Mouse (Mus musculus): ENCODE data around the gene Ccndbp1. TPM values are rescaled to one million over a fixed set of nuclear protein-coding genes. Genes with fewer than 3 reads are reported as not detected.

The Ccndbp1 gene
- total RNA-seq, 2 experiments from 2014 or later, result 45.5 to 46.0 TPM

Small RNA genes lying within 50 kb of the gene (microRNA-seq; reads per million reads assigned to microRNA genes)
- 0 reads per million in 2 experiments for gene Gm44325 (ENCODE audit: borderline number of aligned reads in 2 of 2)

Other genes with a start within 250 kb of the Ccndbp1 start
- gene Cdan1, start 158.3 kb upstream of the Ccndbp1 start, total RNA-seq (2021), result 10 to 100 TPM; 12.7 to 13.0 TPM
- 10 to 100 TPM; 11.1 to 12.3 TPM for gene Ttbk2, start 157.8 kb upstream of the Ccndbp1 start, total RNA-seq (2021)
- 10 to 100 TPM; 24.8 to 27.3 TPM for gene Ubr1, start 37.7 kb upstream of the Ccndbp1 start, total RNA-seq (2021)
- gene Tmem62, start 31.4 kb upstream of the Ccndbp1 start, total RNA-seq (2021), result 10 to 100 TPM in 1 of 2 experiments, 1 to 10 TPM in 1; 9.3 to 23.0 TPM
- gene Epb42, start 28.7 kb downstream of the Ccndbp1 start, total RNA-seq (2021), result under 1 TPM in 1 of 2 experiments, not detected in 1; 0.22 TPM
- not detected for gene Tgm5, start 77.4 kb downstream of the Ccndbp1 start, total RNA-seq (2021)
- not detected for gene Tgm7, start 101.4 kb downstream of the Ccndbp1 start, total RNA-seq (2021)
- 10 to 100 TPM; 16.1 to 19.3 TPM for gene Adal, start 132.0 kb downstream of the Ccndbp1 start, total RNA-seq (2021)
- gene Lcmt2, start 132.2 kb downstream of the Ccndbp1 start, total RNA-seq (2021), result 1 to 10 TPM; 8.5 to 9.2 TPM
- 10 to 100 TPM; 44.7 to 45.0 TPM for gene Tubgcp4, start 162.3 kb downstream of the Ccndbp1 start, total RNA-seq (2021)
- 10 to 100 TPM; 16.4 to 19.8 TPM for gene Zscan29, start 162.7 kb downstream of the Ccndbp1 start, total RNA-seq (2021)